Comparison of ENCODE assay signal across 10 mouse cellular contexts in the genomic region with DNA sequence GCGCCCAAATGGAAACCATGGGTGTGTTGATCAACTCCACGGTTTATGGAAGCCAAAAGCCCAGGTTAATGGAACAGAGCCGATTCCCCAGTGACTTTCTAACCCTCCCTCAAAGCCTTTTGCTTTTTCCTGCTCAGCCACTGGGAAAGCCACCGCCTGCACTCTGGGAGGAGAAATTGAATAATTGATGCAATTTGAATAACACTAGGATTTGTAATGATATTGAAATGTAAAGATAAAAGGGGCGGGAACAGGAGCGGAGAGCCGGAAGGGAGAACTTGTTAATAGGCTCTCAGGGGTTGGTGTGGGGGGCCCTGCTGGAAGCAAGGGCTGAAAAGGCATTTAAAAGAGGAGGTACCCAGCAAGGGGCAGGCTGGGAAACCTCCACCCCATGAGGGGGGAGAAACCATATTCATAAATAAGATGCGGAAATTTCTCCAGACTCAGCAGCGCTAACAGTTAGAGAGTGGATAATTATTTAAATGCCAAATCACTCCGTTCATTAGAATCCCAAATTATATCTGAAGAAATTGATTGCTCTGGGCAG. TPM values are rescaled to one million over a fixed set of nuclear protein-coding genes. Genes with fewer than 3 reads are reported as not detected.
DNase-seq lines count a peak whose midpoint lies in the region; ATAC-seq and TF ChIP-seq lines count a peak whose summit lies in the region.
"Had no signal": no experiment of that assay in that cellular context is flagged by ENCODE, and none has a peak within 500 bp of the region (broad histone marks: within the 10 kb centered on the region; RNA-seq: fewer than 3 reads in every experiment).

No protein-coding gene starts in this region.

- peak; percentile 25 for DNase-seq in embryo, embryonic 11 days
- DNase-seq in embryo, embryonic 9.5 days (ENCODE audit: extremely low spot score): no peak
- DNase-seq in limb, embryonic 14.5 days (ENCODE audit: low spot score): no peak
- DNase-seq in layer of hippocampus, adult 8-10 months (ENCODE audit: low spot score in 2 of 2): no peak
- DNase-seq: gastrocnemius, postnatal 14 days; kidney, adult 9 months had no signal

- no peak for TF ChIP-seq CTCF in E14TG2a.4 (conservative IDR thresholded peaks at IDR 0.05; ENCODE audit: low read length)

- WGBS in forebrain, embryonic 16.5 days: 4% methylated on average over 10 of the region's 10 CpGs
- WGBS in limb, embryonic 14.5 days: 8% methylated on average over 10 of the region's 10 CpGs

- H3K9ac ChIP-seq in forebrain, embryonic 16.5 days (replicated peaks; ENCODE audit: low read depth, low read length): no peak overlapping the region
- H3K9ac ChIP-seq in limb, embryonic 14.5 days (ENCODE audit: low read depth, low read length, severe bottlenecking): no peak overlapping the region

- H3K27ac ChIP-seq in forebrain, embryonic 16.5 days (ENCODE audit: low read length): peak overlapping the region; percentile 25; the same call in 1 of the 2 replicates
- no peak overlapping the region for H3K27ac ChIP-seq in limb, embryonic 14.5 days (replicated peaks; ENCODE audit: low read depth, low read length)

- H3K4me2 ChIP-seq in forebrain, embryonic 16.5 days (ENCODE audit: low read length): peak overlapping the region; percentile 14
- H3K4me2 ChIP-seq in limb, embryonic 14.5 days (replicated peaks; ENCODE audit: low read depth, low read length, severe bottlenecking): peak overlapping the region; percentile 24; the same call in 1 of the 2 replicates

- H3K27me3 ChIP-seq in E14TG2a.4 (ENCODE audit: insufficient read depth, low read length): no peaks in the 10 kb centered on the region; the same call in 1 of the 2 replicates
- peaks cover 19% of the 10 kb centered on the region for H3K27me3 ChIP-seq in forebrain, embryonic 16.5 days (replicated peaks; ENCODE audit: control insufficient read depth, insufficient read depth, low read length)
- 0 out of 2 replicates have a peak, but pooled peaks cover 3% of the 10 kb centered on the region for H3K27me3 ChIP-seq in limb, embryonic 14.5 days (ENCODE audit: control insufficient read depth, insufficient read depth, low read length)

- peak overlapping the region; percentile 68 for H3K4me3 ChIP-seq in E14TG2a.4 (replicated peaks; ENCODE audit: low read length)
- H3K4me3 ChIP-seq in forebrain, embryonic 16.5 days (replicated peaks; ENCODE audit: low read length): no peak overlapping the region
- no peak overlapping the region for H3K4me3 ChIP-seq in limb, embryonic 14.5 days (replicated peaks; ENCODE audit: low read length)

- TF ChIP-seq POLR2A in limb, embryonic 14.5 days (IDR thresholded peaks at IDR 0.05; ENCODE audit: borderline replicate concordance, extremely low read depth, insufficient read depth, insufficient read length): no peak

- peaks cover 94% of the 10 kb centered on the region for H3K4me1 ChIP-seq in E14TG2a.4 (replicated peaks; ENCODE audit: low read depth, low read length)
- peaks cover 13% of the 10 kb centered on the region for H3K4me1 ChIP-seq in forebrain, embryonic 16.5 days (replicated peaks; ENCODE audit: control insufficient read depth, insufficient read depth, low read length)
- peaks cover 16% of the 10 kb centered on the region; the same call in 1 of the 2 replicates for H3K4me1 ChIP-seq in limb, embryonic 14.5 days (ENCODE audit: control insufficient read depth, insufficient read depth, low read length)

- no peaks in the 10 kb centered on the region for H3K9me3 ChIP-seq in E14TG2a.4 (ENCODE audit: low read length)
- no peaks in the 10 kb centered on the region for H3K9me3 ChIP-seq in forebrain, embryonic 16.5 days (ENCODE audit: control insufficient read depth, low read length)
- H3K9me3 ChIP-seq in limb, embryonic 14.5 days (ENCODE audit: control insufficient read depth, low read length): no peaks in the 10 kb centered on the region

- H3K36me3 ChIP-seq in E14TG2a.4 (ENCODE audit: insufficient read depth, low read length): no peaks in the 10 kb centered on the region
- no peaks in the 10 kb centered on the region for H3K36me3 ChIP-seq in forebrain, embryonic 16.5 days (ENCODE audit: control insufficient read depth, insufficient read depth)
- H3K36me3 ChIP-seq in limb, embryonic 14.5 days (ENCODE audit: control insufficient read depth, insufficient read depth, low read length): no peaks in the 10 kb centered on the region

- peak; percentile 59 for ATAC-seq in forebrain, embryonic 16.5 days
- ATAC-seq in limb, embryonic 14.5 days (ENCODE audit: low FRiP score, low read depth): no peak
- no peak for ATAC-seq in megakaryocyte-erythroid progenitor cell, adult 5-6 weeks (replicated peaks; ENCODE audit: low FRiP score, low TSS enrichment, poor library complexity, severe bottlenecking)
- ATAC-seq in inflammation-experienced regulatory T-cells, adult 6 months: no peak

RNA-seq across cellular contexts. Expression of a gene that starts 53.8 kb away (rescaled TPM):
- 4.3 and 4.4 TPM in 2 replicates for polyA plus RNA-seq in forebrain, embryonic 16.5 days (2015; fragmentation: Nextera tagmentation; extraction: Ambion mirVana)
- 1.5 and 2.2 TPM in 2 replicates for polyA plus RNA-seq in limb, embryonic 14.5 days (2012; rRNA removed)
- polyA plus RNA-seq in limb, embryonic 14.5 days (2014; fragmentation: Nextera tagmentation; extraction: Ambion mirVana): 0.86 and 1.1 TPM in 2 replicates
- total RNA-seq in layer of hippocampus, adult 8-10 months (2022): 1 to 10 TPM; 4.9 to 7.2 (median 6.7) TPM
- 1.2 TPM in 1 of 2 replicates, not detected in the other for total RNA-seq in megakaryocyte-erythroid progenitor cell, adult 5-6 weeks (2014; fragmentation: Nextera tagmentation)
- 0.08 TPM in 1 of 2 replicates, not detected in the other for total RNA-seq in megakaryocyte-erythroid progenitor cell, adult 5-6 weeks (2017)
- not detected for polyA plus RNA-seq in inflammation-experienced regulatory T-cells, adult 6 months (2017; shearing (Covaris generic))
